ENCODE assay signal across 9 mouse cellular contexts in the genomic region with DNA sequence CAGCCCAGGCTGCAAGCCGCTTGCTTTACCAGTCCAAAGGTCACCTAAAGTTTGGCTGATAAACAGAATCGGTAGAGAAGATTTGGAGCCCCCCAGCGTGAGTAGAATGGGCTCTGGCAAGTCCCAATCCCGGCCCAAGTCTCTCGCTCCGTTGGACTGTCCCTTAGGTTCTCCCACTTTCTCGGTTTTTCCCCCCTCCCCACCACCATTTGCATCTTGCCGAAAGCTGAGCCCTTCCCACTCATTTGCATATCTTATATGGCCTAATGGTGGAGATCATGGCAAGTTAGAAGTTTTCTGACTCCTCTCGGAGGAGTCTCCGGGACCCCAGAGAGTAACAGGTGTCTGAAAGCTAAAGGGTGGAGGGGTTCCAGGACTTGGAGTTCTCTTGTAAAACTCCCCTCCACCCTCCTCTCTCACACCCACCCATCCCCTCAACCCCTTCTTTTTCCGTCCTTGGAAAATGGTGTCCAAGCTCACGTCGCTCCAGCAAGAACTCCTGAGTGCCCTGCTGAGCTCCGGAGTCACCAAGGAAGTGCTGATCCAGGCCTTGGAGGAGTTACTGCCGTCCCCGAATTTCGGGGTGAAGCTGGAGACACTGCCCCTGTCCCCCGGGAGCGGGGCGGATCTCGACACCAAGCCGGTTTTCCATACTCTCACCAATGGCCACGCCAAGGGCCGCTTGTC. TPM values are rescaled to one million over a fixed set of nuclear protein-coding genes. Genes with fewer than 3 reads are reported as not detected.
DNase-seq lines count a peak whose midpoint lies in the region; ATAC-seq and TF ChIP-seq lines count a peak whose summit lies in the region.
"Had no signal": no experiment of that assay in that cellular context is flagged by ENCODE, and none has a peak within 500 bp of the region (broad histone marks: within the 10 kb centered on the region; RNA-seq: fewer than 3 reads in every experiment).

No protein-coding gene starts in this region.

- H3K4me1 ChIP-seq in testis, adult 2 months (ENCODE audit: control insufficient read depth, insufficient read depth, low read length) = peaks cover 23% of the 10 kb centered on the region
- H3K4me1 ChIP-seq in kidney, adult 2 months (ENCODE audit: control insufficient read depth, insufficient read depth, low read length) = peaks cover 4% of the 10 kb centered on the region; the same call in 1 of the 2 replicates
- H3K4me1 ChIP-seq in liver, postnatal 0 days (ENCODE audit: insufficient read depth) = no peaks in the 10 kb centered on the region

- H3K4me3 ChIP-seq in testis, adult 2 months (ENCODE audit: control insufficient read depth, low read depth, low read length) = peak overlapping the region; percentile 20
- H3K4me3 ChIP-seq in kidney, adult 2 months (ENCODE audit: insufficient read depth, low read depth, low read length) = peak overlapping the region; percentile 87
- peak overlapping the region; percentile 41 for H3K4me3 ChIP-seq in liver, postnatal 0 days (ENCODE audit: low read depth, low read length)

- no peak for DNase-seq in testis, postnatal 10 days (ENCODE audit: low spot score)
- peak; percentile 92 for DNase-seq in kidney, adult 2 months
- peak; percentile 52 for DNase-seq in liver, postnatal 0 days
- DNase-seq in urinary bladder, postnatal 36 days (ENCODE audit: low spot score in 2 of 2) = peak; percentile 43 to 49
- no peak for DNase-seq in adrenal gland, postnatal 36 days
- no peak for DNase-seq in right cerebral cortex, postnatal 36 days (ENCODE audit: low spot score in 2 of 2)
- DNase-seq in adrenal gland, postnatal 4 days (ENCODE audit: low spot score in 2 of 2) = no peak
- DNase-seq: adrenal gland, postnatal 25 days had no signal

- H3K36me3 ChIP-seq in testis, adult 2 months (ENCODE audit: control insufficient read depth, insufficient read depth, low read length) = no peaks in the 10 kb centered on the region
- no peaks in the 10 kb centered on the region for H3K36me3 ChIP-seq in kidney, adult 2 months (ENCODE audit: control insufficient read depth, insufficient read depth, low read length)
- H3K36me3 ChIP-seq in liver, postnatal 0 days (replicated peaks; ENCODE audit: insufficient read depth, low read length) = no peaks in the 10 kb centered on the region

- H3K9me3 ChIP-seq in liver, postnatal 0 days (ENCODE audit: low read length) = no peaks in the 10 kb centered on the region

- peak overlapping the region; percentile 72 for H3K9ac ChIP-seq in liver, postnatal 0 days (replicated peaks)

- H3K27ac ChIP-seq in testis, adult 2 months (ENCODE audit: control insufficient read depth, insufficient read depth, low read depth, low read length) = no peak overlapping the region
- H3K27ac ChIP-seq in kidney, adult 2 months (ENCODE audit: insufficient read depth, low read depth, low read length) = peak overlapping the region; percentile 99
- H3K27ac ChIP-seq in liver, postnatal 0 days (ENCODE audit: low read depth) = peak overlapping the region; percentile 86

- H3K4me2 ChIP-seq in liver, postnatal 0 days (ENCODE audit: low read depth, low read length) = peak overlapping the region; percentile 69

- no peak for TF ChIP-seq EP300 in liver, postnatal 0 days (IDR thresholded peaks at IDR 0.05; ENCODE audit: low read depth)

- H3K27me3 ChIP-seq in testis, adult 2 months (ENCODE audit: control insufficient read depth, insufficient read depth, low read length) = peaks cover 13% of the 10 kb centered on the region
- H3K27me3 ChIP-seq in kidney, adult 2 months (replicated peaks; ENCODE audit: control insufficient read depth, insufficient read depth, low read length) = no peaks in the 10 kb centered on the region
- peaks cover 44% of the 10 kb centered on the region for H3K27me3 ChIP-seq in liver, postnatal 0 days (ENCODE audit: insufficient read depth, low read length)

- TF ChIP-seq CTCF in testis, adult 2 months (IDR thresholded peaks at IDR 0.05; ENCODE audit: control insufficient read depth, insufficient read depth, insufficient replicate concordance, low read depth, low read length) = no peak
- TF ChIP-seq CTCF in kidney, adult 2 months (conservative IDR thresholded peaks at IDR 0.05; ENCODE audit: insufficient read depth, insufficient read length, low read depth, low read length) = no peak
- TF ChIP-seq CTCF in liver, postnatal 0 days (IDR thresholded peaks at IDR 0.05; ENCODE audit: low read depth) = no peak

- no peak for TF ChIP-seq POLR2A in testis, adult 2 months (IDR thresholded peaks at IDR 0.05; ENCODE audit: control insufficient read depth, low read depth, low read length)
- peak; percentile 64 for TF ChIP-seq POLR2A in kidney, adult 2 months (IDR thresholded peaks at IDR 0.05; ENCODE audit: low read depth, low read length)

- 2% methylated on average over 24 of the region's 24 CpGs for WGBS in kidney, adult 2 months
- WGBS in liver, postnatal 0 days (ENCODE audit: insufficient replicate concordance) = 4% methylated on average over 24 of the region's 24 CpGs

- ATAC-seq in liver, postnatal 0 days = peak; percentile 47; the same call in 1 of the 2 replicates

RNA-seq across cellular contexts. Expression of a gene that starts 0.9 kb away (rescaled TPM):
- 37.1 and 40.7 TPM in 2 replicates for polyA plus RNA-seq in testis, adult 2 months (2012; rRNA removed)
- polyA plus RNA-seq in kidney, adult 2 months (2012; rRNA removed) = 161 and 172 TPM in 2 replicates
- 4.9 and 5.4 TPM in 2 replicates for polyA plus RNA-seq in liver, postnatal 0 days (2015; fragmentation: Nextera tagmentation; extraction: Ambion mirVana)
- not detected for total RNA-seq in adrenal gland, postnatal 36 days (2021)
- total RNA-seq in adrenal gland, postnatal 4 days (2021) = 10 to 100 TPM in 1 of 2 experiments, 1 to 10 TPM in 1; 2.2 to 22.2 TPM

Comparison
In these comparisons a context has a peak if more than half of its experiments do, and no peak if none do; other contexts are left out.
1. H3K4me3 ChIP-seq: peak in every context shown above with its lines; median percentile 87 in kidney, adult 2 months; 41 in liver, postnatal 0 days; 20 in testis, adult 2 months.
2. DNase-seq: peak in kidney, adult 2 months (single experiment), liver, postnatal 0 days (single experiment) and urinary bladder, postnatal 36 days (2 of 2); none in testis, postnatal 10 days (single experiment), adrenal gland, postnatal 36 days (0 of 2), right cerebral cortex, postnatal 36 days (0 of 2) and adrenal gland, postnatal 4 days (0 of 2).